Mouse (Mus musculus) liver, adult 2 months (tissue): ENCODE measurements around the gene Krt33a. TPM values are rescaled to one million over a fixed set of nuclear protein-coding genes. Genes with fewer than 3 reads are reported as not detected.

ENCODE experiments used
- DNase-seq: peaks from one replicate; pipeline ENCODE4 v3.0.0-alpha.2; 2011; ENCODE audit warnings: low read depth, low spot score; ENCODE audit errors: extremely low read depth
- H3K27ac ChIP-seq: fragments of 200-500 bp; replicated peaks from 2 replicates; pipeline ENCODE4 v1.5.1; 2012; ENCODE audit warnings: low read depth, mild to moderate bottlenecking, control low read depth, inconsistent platforms, low read length; ENCODE audit not compliant: insufficient read depth
- H3K27me3 ChIP-seq: fragments of 200-500 bp; 2 replicates; pipeline ENCODE4 v1.6.1; 2012; ENCODE audit warnings: mild to moderate bottlenecking, moderate library complexity, low read length, inconsistent platforms; ENCODE audit not compliant: control insufficient read depth, insufficient read depth
- H3K36me3 ChIP-seq: fragments of 200-500 bp; 2 replicates; pipeline ENCODE4 v1.6.1; 2012; ENCODE audit warnings: low read length, inconsistent platforms; ENCODE audit not compliant: control insufficient read depth, insufficient read depth
- H3K4me1 ChIP-seq: fragments of 200-500 bp; 2 replicates; pipeline ENCODE4 v1.6.1; 2011; ENCODE audit warnings: low read length; ENCODE audit not compliant: control insufficient read depth, insufficient read depth
- H3K4me3 ChIP-seq: fragments of 200-500 bp; 2 replicates; pipeline ENCODE4 v1.5.1; 2011; ENCODE audit warnings: low read depth, mild to moderate bottlenecking, control low read depth, low read length, moderate library complexity; ENCODE audit not compliant: insufficient read depth
- H3K79me2 ChIP-seq: fragments of 200-500 bp; 2 replicates; pipeline ENCODE4 v1.6.1; 2012; ENCODE audit warnings: inconsistent platforms, mild to moderate bottlenecking, low read length, moderate library complexity; ENCODE audit not compliant: control insufficient read depth, insufficient read depth
- H3K9ac ChIP-seq: fragments of 200-500 bp; 2 replicates; pipeline ENCODE4 v1.6.1; 2012; ENCODE audit warnings: low read depth, mild to moderate bottlenecking, control low read depth, inconsistent platforms, low read length
- CTCF ChIP-seq: fragments of 200-500 bp; IDR thresholded peaks from 2 replicates; pipeline ENCODE4 v1.5.1; 2011; ENCODE audit warnings: low read depth, low read length, control low read depth
- POLR2A ChIP-seq: fragments of 200-500 bp; IDR thresholded peaks from 2 replicates; pipeline ENCODE4 v1.6.1; 2011; ENCODE audit warnings: low read length, control low read depth; ENCODE audit not compliant: insufficient read depth; ENCODE audit errors: extremely low read depth
- WGBS: fragments of 180-500 bp; shearing (Covaris S2); methylation state at CpG from one replicate; pipeline ENCODE4 v1.1.7; 2018; 5-methylcytosine and 5-hydroxymethylcytosine counted together
- polyA plus RNA-seq: library from polyadenylated mRNA; depleted of rRNA; stranded (reverse); fragments of >200 nt; gene quantifications from 2 replicates; pipeline ENCODE4 v1.2.3, GENCODE M21; 2012
- total RNA-seq: library from RNA; depleted of rRNA; stranded (reverse); fragments of >200 nt; gene quantifications from 2 replicates; pipeline ENCODE4 v1.2.3, GENCODE M21; 2014

Gene Krt33a
- total and polyA plus RNA-seq, 2 experiments = not detected

DNA sequence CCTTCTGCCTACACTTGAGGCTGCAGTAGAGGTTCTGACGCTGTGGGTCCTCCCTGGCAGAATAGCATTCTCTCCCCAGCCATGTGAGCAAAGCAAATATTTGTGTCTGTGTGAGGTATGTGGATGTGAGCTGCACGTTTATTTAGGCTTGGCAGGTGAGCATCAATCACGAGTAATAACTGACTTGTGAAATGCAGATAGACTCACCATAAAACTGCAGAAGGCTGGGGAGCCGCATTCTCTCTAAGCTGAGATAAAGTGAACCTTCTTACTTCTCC is 21.7 kb downstream of the Krt33a start:
- peaks cover 7% of the 10 kb centered on the region; the same call in 1 of the 2 replicates for H3K27me3 ChIP-seq
- TF ChIP-seq CTCF (no peak), POLR2A (no peak)
- no peak overlapping the region for H3K27ac ChIP-seq
- H3K4me3 ChIP-seq = no peak overlapping the region
- H3K4me1 ChIP-seq = no peaks in the 10 kb centered on the region
- no peak for DNase-seq
- WGBS = 19% methylated on average over 4 of the region's 4 CpGs
- no peaks in the 10 kb centered on the region for H3K36me3 ChIP-seq
- no peak overlapping the region for H3K9ac ChIP-seq
- H3K79me2 ChIP-seq = no peaks in the 10 kb centered on the region

- Histone ChIP-seq H3K27ac (no peak within 1 kb of the TSS), H3K27me3 (peaks cover 7% of the 10 kb centered on the region; the same call in 1 of the 2 replicates), H3K4me3 (no peak within 1 kb of the TSS), H3K79me2 (no peaks in the 10 kb centered on the region), H3K36me3 (no peaks in the 10 kb centered on the region), H3K9ac (no peak within 1 kb of the TSS), H3K4me1 (no peaks in the 10 kb centered on the region)
- no peak for DNase-seq
- 11% methylated on average over 26 of the region's 26 CpGs for WGBS
- TF ChIP-seq CTCF (no peak), POLR2A (no peak)
Measured at GRCm38 (mm10) chr11:99993620-99994383, 22.2 kb downstream of the Krt33a start, which contains the start of gene Krtap17-1. Krtap17-1 (minus strand) TSS chr11:99993994.

GRCm38 (mm10) chr11:99990571-99990970 is 25.4 kb downstream of the Krt33a start:
- H3K27me3 ChIP-seq = peaks cover 7% of the 10 kb centered on the region; the same call in 1 of the 2 replicates
- no peaks in the 10 kb centered on the region for H3K4me1 ChIP-seq
- TF ChIP-seq CTCF = no peak
- no peak for TF ChIP-seq POLR2A
- no peaks in the 10 kb centered on the region for H3K36me3 ChIP-seq
- no peak overlapping the region for H3K27ac ChIP-seq
- DNase-seq = no peak
- H3K79me2 ChIP-seq = no peaks in the 10 kb centered on the region
- no peak overlapping the region for H3K4me3 ChIP-seq
- no peak overlapping the region for H3K9ac ChIP-seq
- 73% methylated on average over 3 of the region's 3 CpGs for WGBS

GRCm38 (mm10) chr11:99989881-99990405 is 26.1 kb downstream of the Krt33a start:
- no peaks in the 10 kb centered on the region for H3K79me2 ChIP-seq
- TF ChIP-seq CTCF = no peak
- no peak for TF ChIP-seq POLR2A
- H3K36me3 ChIP-seq = no peaks in the 10 kb centered on the region
- H3K4me1 ChIP-seq = no peaks in the 10 kb centered on the region
- H3K4me3 ChIP-seq = no peak overlapping the region
- no peak overlapping the region for H3K27ac ChIP-seq
- H3K27me3 ChIP-seq = peaks cover 7% of the 10 kb centered on the region; the same call in 1 of the 2 replicates
- 80% methylated on average over 6 of the region's 6 CpGs for WGBS
- DNase-seq = no peak
- no peak overlapping the region for H3K9ac ChIP-seq

- Histone ChIP-seq H3K36me3 (no peaks in the 10 kb centered on the region), H3K27me3 (peaks cover 1% of the 10 kb centered on the region; the same call in 1 of the 2 replicates), H3K4me3 (no peak overlapping the region), H3K27ac (no peak overlapping the region), H3K79me2 (no peaks in the 10 kb centered on the region), H3K4me1 (no peaks in the 10 kb centered on the region), H3K9ac (no peak overlapping the region)
- TF ChIP-seq CTCF (no peak), POLR2A (no peak)
- WGBS = 91% methylated on average over 3 of the region's 3 CpGs
- DNase-seq = no peak
Measured at GRCm38 (mm10) chr11:99988530-99988929, 27.5 kb downstream of the Krt33a start.

DNA sequence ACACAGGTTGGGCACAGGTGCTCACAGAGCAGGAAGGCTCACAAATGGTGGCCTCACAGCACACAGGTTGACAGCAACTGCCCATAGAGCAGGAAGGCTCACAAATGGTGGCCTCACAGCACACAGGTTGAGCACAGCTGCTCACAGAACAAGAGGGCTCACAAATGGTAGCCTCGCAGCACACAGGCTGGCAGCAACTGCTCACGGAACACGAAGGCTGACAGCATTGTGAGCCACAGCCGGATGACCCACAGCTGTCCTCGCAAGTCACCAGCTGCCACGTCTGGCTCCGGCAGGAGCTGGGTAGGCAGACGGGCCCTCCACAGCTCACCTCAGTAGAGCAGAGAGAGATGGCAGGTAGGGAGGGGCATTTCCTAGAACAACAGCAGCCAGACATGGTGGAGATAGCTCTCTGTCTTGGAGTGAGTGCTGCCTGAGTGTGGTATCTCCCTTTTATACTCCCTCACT is 29.8 kb downstream of the Krt33a start, which contains the start of gene Krtap16-1:
Gene Krtap16-1, minus strand, starts transcription at position 418 of the 468 bp plus-strand sequence.
- Histone ChIP-seq H3K27me3 (no peaks in the 10 kb centered on the region), H3K4me1 (no peaks in the 10 kb centered on the region), H3K79me2 (no peaks in the 10 kb centered on the region), H3K4me3 (no peak within 1 kb of the TSS), H3K36me3 (no peaks in the 10 kb centered on the region), H3K9ac (no peak within 1 kb of the TSS), H3K27ac (no peak within 1 kb of the TSS)
- WGBS = 77% methylated on average over 8 of the region's 8 CpGs
- TF ChIP-seq CTCF (no peak), POLR2A (no peak)
- no peak for DNase-seq
